Mouse (Mus musculus) T-helper 1 cell (primary cell): Measurements from ENCODE around the gene Chchd6.

Source experiments
- in situ Hi-C: fragments of 300-600 bp; cut with MboI, MseI; formaldehyde crosslinking; loops from one replicate; pipeline ENCODE4 v1.15.1; 2025; ENCODE audit warnings: high pct_unique_total_duplicates

Chchd6 gene

DNA sequence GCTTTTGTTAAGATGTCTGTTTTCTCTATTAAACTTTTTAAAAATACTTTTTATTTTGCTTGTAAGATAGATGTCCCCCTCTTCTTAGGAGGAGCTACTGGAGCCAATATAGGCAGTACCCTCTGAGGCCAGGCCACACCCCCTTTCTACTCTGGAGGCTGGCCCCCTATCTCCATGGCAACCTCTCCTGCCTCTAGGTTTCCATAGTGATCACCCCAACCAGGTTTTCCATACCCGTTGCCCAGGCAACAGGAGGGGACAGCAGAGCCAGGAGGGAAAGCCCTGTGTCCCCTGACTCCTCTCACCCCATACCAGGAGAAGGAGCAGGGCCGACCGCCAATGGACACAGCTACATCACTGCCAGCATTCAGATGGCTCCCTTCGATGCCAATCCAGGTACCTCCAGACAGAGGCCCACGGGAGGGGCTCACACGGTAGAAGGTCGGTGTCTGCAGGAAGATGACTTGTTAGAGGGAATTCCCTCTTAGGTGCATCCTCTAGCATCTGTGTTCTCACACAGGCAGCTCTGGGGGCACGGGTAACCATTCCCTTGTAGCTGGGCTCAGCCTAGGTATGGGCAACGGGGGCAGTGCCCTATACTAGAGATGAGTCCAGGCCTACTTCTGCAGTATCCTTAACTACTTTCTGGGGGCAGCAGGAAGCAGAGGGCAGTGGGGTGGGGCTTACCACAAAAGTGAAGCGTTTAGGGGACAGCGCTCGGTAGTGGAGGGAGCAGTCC is 261.3 kb downstream of the Chchd6 start:
- in situ Hi-C loops: no loop called here
